Mouse (Mus musculus): Measurements from ENCODE around the gene Arf1. TPM values are rescaled to one million over a fixed set of nuclear protein-coding genes. Genes with fewer than 3 reads are reported as not detected.

Arf1 gene
- total RNA-seq (2022) = 100 to 1,000 TPM; 244 to 252 (median 245) TPM

- DNase-seq (ENCODE audit: low spot score in 2 of 2) = peak; percentile 94 to 95
These were observed at the start of gene Arf1 for GRCm38 (mm10) chr11:59228122-59228953. Gene Arf1 (minus strand): TSS chr11:59228270.

- no peak for DNase-seq (ENCODE audit: low spot score in 2 of 2)
These were observed 48.8 kb upstream of the Arf1 start for GRCm38 (mm10) chr11:59276877-59277276.

DNA sequence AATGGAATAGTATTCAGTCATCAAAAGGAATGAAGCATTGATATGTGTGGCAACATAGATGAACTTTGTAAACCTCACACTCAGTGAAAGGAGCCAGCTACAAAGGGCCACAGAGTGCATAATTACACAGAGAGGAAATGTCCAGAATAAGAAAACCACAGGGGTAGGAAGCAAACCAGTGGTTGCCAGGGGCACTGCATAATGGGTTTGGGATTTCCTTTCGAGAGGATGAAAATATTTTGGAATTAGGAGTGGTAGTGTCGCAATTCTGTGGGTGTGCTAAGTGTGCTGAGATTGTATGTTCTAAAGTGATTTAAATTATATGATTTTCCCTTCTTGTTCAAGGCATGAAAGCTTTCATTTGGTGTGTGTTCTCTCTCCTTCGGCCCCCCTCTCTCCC lies 46.1 kb upstream of the Arf1 start:
- DNase-seq (ENCODE audit: low spot score in 2 of 2) = no peak

DNA sequence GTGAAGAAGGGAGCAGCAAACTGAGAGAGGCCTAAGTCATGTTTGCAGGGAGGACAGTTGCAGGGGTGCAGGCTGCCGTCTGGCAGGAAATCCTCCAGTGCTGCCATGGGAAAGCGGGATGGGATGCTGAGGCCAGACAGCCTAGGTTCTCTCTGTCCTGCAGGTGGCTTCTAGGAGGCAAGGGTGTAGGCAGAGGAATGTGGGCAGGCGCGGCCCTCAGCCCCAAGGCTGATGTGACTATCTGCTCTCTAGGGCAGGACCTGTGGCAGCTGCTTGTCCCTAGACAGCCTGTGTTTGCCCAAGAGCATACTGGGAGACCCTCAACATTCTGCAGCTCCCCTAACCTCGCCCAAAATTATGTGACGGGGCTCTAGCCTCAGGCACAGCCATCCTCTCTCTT lies 38.7 kb upstream of the Arf1 start:
- DNase-seq (ENCODE audit: low spot score in 2 of 2) = no peak

- no peak for DNase-seq (ENCODE audit: low spot score in 2 of 2)
These were observed 37.2 kb upstream of the Arf1 start for GRCm38 (mm10) chr11:59265154-59265813.

- no peak for DNase-seq (ENCODE audit: low spot score in 2 of 2)
These were observed 36.5 kb upstream of the Arf1 start for GRCm38 (mm10) chr11:59264593-59264992.

GRCm38 (mm10) chr11:59263870-59264563 lies 35.9 kb upstream of the Arf1 start:
- no peak for DNase-seq (ENCODE audit: low spot score in 2 of 2)

DNA sequence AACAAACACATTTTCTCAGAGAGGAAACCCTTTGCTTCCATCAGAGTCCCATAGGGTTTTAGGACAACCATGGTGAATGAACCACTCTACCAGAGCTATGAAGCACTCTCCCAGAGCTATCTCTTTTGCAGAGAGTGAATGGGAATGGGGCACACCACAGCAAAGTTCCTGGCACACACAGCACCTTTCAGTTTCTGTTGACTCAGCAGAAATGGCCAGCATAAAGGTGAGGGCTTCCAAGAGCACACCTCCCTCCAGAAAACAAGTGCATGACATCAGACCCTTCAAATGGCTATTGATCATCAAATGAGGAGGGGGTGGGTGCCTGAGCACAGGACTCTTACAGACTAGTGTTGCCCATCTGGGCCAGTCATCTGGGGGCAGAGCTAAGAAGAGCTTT lies 34.2 kb upstream of the Arf1 start:
- DNase-seq (ENCODE audit: low spot score in 2 of 2) = no peak

DNA sequence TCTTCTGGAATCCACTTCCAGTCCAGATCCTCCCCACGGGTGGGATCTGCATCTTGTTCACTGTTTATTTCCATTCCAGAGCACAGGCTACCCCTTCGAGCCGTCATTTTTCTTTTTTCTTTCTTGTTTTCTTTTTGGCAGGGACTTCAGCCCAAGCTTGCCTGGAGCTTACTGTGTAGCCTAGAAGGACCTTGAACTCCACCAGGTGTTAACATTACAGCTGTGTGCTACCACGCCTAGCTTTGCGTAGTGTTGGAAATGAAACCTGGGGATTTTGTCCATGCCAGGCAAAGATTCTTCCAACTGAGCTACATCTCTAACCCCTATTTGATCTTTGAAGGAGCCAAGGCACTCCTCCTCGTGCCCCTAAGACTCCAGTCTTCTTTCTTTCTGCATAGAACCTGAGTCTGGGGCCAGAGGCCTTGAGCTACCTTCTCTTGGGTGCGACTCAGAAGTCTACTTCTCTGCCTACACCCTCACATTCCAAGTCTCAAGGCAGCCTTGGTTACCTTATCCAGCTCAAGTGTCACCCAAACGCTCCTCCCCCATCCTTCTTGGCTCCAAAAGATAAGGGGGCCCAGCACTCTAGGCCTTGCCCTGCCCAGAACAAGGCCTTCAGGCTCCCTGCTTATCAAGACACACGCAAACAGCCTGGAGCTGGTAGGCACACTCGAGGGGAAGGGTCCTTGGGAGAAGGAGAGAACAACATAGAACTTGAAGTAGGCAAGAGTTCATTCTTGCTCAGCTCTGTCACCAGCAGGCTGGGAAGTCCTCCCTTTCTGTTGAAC lies 32.8 kb upstream of the Arf1 start:
- no peak for DNase-seq (ENCODE audit: low spot score in 2 of 2)

DNA sequence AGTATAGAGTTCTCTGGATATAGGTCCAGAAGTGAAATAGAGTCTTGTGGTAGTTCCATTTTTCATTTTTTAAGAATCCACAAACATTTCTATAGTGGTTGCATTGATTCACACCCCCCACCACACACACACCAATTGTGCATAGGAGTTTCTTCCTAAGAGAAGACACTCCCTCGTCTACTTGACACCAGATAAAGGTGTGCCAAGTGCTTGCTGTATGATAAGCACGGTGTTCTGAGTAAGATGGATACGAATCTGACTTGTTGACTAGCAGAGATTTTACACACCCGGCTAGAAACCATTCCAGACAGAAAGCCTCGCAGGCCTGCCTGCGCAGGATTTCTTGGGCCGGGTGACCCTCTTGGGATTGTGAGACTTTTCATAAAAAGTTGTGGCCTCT lies 31.6 kb upstream of the Arf1 start:
- no peak for DNase-seq (ENCODE audit: low spot score in 2 of 2)

DNA sequence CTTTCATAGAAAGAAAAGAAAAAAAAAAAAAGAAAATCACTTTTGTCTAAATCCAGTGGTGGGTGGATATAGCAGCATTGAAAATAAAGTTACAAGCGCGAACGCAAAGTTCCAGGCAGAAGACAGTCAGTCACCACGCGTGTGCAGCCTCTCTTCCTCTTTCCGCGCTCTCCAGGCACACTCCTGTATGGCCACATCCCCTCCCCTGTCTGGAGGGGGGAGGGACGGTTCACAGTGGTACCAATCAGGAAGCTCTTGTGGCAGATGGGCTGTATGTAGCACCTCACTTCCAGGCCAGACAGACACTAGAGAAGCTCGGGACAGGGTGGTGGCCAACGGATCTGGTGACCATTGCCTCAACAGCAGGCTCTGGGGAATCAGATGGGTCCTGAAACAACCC lies 20.0 kb upstream of the Arf1 start:
- no peak for DNase-seq (ENCODE audit: low spot score in 2 of 2)

GRCm38 (mm10) chr11:59243856-59244255 lies 15.8 kb upstream of the Arf1 start:
- DNase-seq (ENCODE audit: low spot score in 2 of 2) = no peak

DNA sequence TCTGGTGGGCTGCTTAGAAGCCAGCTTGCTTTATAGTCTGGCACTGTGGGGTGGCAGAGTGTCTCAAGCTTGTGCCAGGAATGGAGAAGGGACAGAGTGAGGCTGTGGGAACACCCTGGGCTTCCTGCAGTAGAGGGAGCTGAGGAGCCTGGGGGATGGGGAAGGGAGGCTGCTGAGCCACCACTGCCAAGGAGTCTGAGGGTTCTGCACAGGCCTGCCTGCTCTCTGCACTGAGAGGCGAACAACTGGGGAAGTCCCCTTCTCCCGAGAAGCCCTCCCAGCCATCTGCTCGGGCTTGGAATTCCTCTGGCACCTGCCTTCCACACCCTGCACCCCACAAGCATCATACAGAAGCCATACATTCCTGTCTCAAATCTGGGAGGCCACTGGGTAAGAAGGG lies 13.8 kb upstream of the Arf1 start:
- no peak for DNase-seq (ENCODE audit: low spot score in 2 of 2)

DNA sequence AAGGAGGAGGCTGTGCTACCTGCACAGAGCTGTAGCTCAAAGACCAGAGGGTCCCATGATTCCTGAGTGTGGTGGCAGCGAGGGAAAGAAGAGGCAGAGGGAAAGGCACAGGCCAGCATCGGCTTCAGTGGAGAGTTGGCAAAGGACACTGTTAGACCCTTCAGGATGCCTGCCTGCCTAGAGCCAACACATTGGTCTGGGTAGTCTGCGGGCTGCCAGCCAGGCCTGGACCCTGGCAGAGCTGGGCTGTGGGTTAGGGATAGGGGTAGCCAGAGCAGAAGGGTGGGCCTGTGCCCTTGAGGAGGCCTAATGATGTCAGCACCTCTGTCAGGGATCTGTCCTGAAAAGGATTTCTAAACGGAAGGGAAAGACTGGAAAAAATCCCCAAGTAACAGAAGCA lies 11.7 kb upstream of the Arf1 start:
- DNase-seq (ENCODE audit: low spot score in 2 of 2) = no peak

GRCm38 (mm10) chr11:59239428-59239785 lies 11.3 kb upstream of the Arf1 start:
- no peak for DNase-seq (ENCODE audit: low spot score in 2 of 2)

GRCm38 (mm10) chr11:59238525-59239427 lies 10.7 kb upstream of the Arf1 start:
- DNase-seq (ENCODE audit: low spot score in 2 of 2) = peak; percentile 23 to 51

GRCm38 (mm10) chr11:59232797-59233196 lies 4.7 kb upstream of the Arf1 start:
- no peak for DNase-seq (ENCODE audit: low spot score in 2 of 2)

GRCm38 (mm10) chr11:59230144-59230760 lies 2.2 kb upstream of the Arf1 start:
- peak in 1 of 2 experiments; percentile 36 for DNase-seq (ENCODE audit: low spot score in 2 of 2)

DNA sequence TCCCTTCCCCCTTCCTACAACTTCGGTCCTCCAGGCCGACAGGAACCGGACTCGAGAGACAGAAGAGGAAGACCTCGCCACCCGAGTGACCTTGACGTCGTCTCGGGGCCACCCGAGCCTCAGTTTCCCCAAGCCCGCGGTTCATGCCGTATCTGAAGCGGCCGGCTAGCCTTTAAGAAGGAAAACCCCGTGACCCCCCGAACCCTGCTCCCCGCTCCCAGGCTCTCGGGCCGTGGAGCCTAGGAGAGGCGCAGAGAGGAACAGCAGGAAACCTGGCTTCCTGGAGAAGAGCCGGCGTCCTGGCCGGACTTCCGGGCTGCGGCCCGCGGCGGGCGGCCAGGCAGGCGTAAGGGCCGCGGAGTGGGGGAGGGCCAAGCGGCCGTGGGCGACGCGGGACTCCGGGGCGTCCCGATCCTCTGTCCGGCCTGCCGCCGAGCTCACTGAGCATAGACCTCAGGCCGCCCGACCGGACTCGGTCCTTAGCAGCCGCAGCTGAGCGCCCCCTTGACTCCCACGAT lies 407 bp downstream of the Arf1 start:
- peak in 1 of 2 experiments; percentile 27 for DNase-seq (ENCODE audit: low spot score in 2 of 2)
